Mouse (Mus musculus) G1E (cell line): ENCODE measurements around the gene Arpc1a.

Experiments used
- CTCF ChIP-seq: IDR thresholded peaks from 2 replicates; pipeline ENCODE4 v1.5.1; 2012; ENCODE audit warnings: low read depth, low read length, inconsistent platforms, mixed read lengths
- GATA1 ChIP-seq: IDR thresholded peaks from 2 replicates; pipeline ENCODE4 v1.6.1; 2012; ENCODE audit warnings: borderline replicate concordance, low read length, inconsistent platforms, mixed read lengths

- TF ChIP-seq GATA1: no peak
- TF ChIP-seq CTCF: no peak
These were observed 34.4 kb downstream of the Arpc1a start for GRCm38 (mm10) chr5:145118005-145118404.
